8 mouse cellular contexts compared by ENCODE assay signal in genomic region chr11:70212896-70213295, GRCm38 (mm10). TPM values are rescaled to one million over a fixed set of nuclear protein-coding genes. Genes with fewer than 3 reads are reported as not detected.
A peak's percentile ranks its signal among the peaks of the same experiment; 100 is the strongest.
DNase-seq lines count a peak whose midpoint lies in the region; ATAC-seq and TF ChIP-seq lines count a peak whose summit lies in the region.

No protein-coding gene starts in this region.

- peak; percentile 73 for DNase-seq in cerebellum, adult 11 months
- DNase-seq in testis, postnatal 14 days (ENCODE audit: low spot score): no peak
- DNase-seq in limb, embryonic 14.5 days (ENCODE audit: low spot score): peak; percentile 75
- peak; percentile 75 for DNase-seq in retina, embryonic 14.5 days (ENCODE audit: low spot score)

- H3K9ac ChIP-seq in intestine, embryonic 16.5 days (ENCODE audit: low read depth, low read length): no peak overlapping the region
- no peak overlapping the region for H3K9ac ChIP-seq in limb, embryonic 14.5 days (ENCODE audit: low read depth, low read length, severe bottlenecking)

- 8% methylated on average over 9 of the region's 9 CpGs for WGBS in intestine, embryonic 16.5 days
- WGBS in limb, embryonic 14.5 days: 10% methylated on average over 9 of the region's 9 CpGs

- ATAC-seq in cerebellum, adult (ENCODE audit: insufficient number of reproducible peaks, low FRiP score, low TSS enrichment): no peak
- ATAC-seq in intestine, embryonic 16.5 days: peak; percentile 43
- peak; percentile 35; the same call in 1 of the 2 replicates for ATAC-seq in limb, embryonic 14.5 days (ENCODE audit: low FRiP score, low read depth)

- no peak for TF ChIP-seq POLR2A in testis, adult 2 months (IDR thresholded peaks at IDR 0.05; ENCODE audit: control insufficient read depth, low read depth, low read length)
- no peak for TF ChIP-seq POLR2A in cortical plate, adult 2 months (IDR thresholded peaks at IDR 0.05; ENCODE audit: extremely low read depth, insufficient read depth, low read length)
- TF ChIP-seq POLR2A in limb, embryonic 14.5 days (IDR thresholded peaks at IDR 0.05; ENCODE audit: borderline replicate concordance, extremely low read depth, insufficient read depth, insufficient read length): no peak

- peaks cover 22% of the 10 kb centered on the region for H3K4me1 ChIP-seq in testis, adult 2 months (ENCODE audit: control insufficient read depth, insufficient read depth, low read length)
- no peaks in the 10 kb centered on the region; the same call in 1 of the 2 replicates for H3K4me1 ChIP-seq in cortical plate, adult 2 months (ENCODE audit: control insufficient read depth, insufficient read depth, low read length)
- peaks cover 11% of the 10 kb centered on the region for H3K4me1 ChIP-seq in intestine, embryonic 16.5 days (ENCODE audit: control insufficient read depth, insufficient read depth, low read length)
- peaks cover 12% of the 10 kb centered on the region for H3K4me1 ChIP-seq in limb, embryonic 14.5 days (ENCODE audit: control insufficient read depth, insufficient read depth, low read length)

- 0 out of 2 replicates have a peak overlapping the region, but pooled peaks have one; percentile 3 for H3K27ac ChIP-seq in testis, adult 2 months (ENCODE audit: control insufficient read depth, insufficient read depth, low read depth, low read length)
- no peak overlapping the region for H3K27ac ChIP-seq in cortical plate, adult 2 months (ENCODE audit: insufficient read depth, low read length)
- H3K27ac ChIP-seq in intestine, embryonic 16.5 days (ENCODE audit: low read length): no peak overlapping the region
- no peak overlapping the region for H3K27ac ChIP-seq in limb, embryonic 14.5 days (replicated peaks; ENCODE audit: low read depth, low read length)

- no peaks in the 10 kb centered on the region for H3K36me3 ChIP-seq in testis, adult 2 months (ENCODE audit: control insufficient read depth, insufficient read depth, low read length)
- no peaks in the 10 kb centered on the region for H3K36me3 ChIP-seq in intestine, embryonic 16.5 days (ENCODE audit: control insufficient read depth, insufficient read depth, low read length)
- H3K36me3 ChIP-seq in limb, embryonic 14.5 days (ENCODE audit: control insufficient read depth, insufficient read depth, low read length): peaks cover 6% of the 10 kb centered on the region

- H3K9me3 ChIP-seq in intestine, embryonic 16.5 days (ENCODE audit: control insufficient read depth, low read length): no peaks in the 10 kb centered on the region
- no peaks in the 10 kb centered on the region for H3K9me3 ChIP-seq in limb, embryonic 14.5 days (ENCODE audit: control insufficient read depth, low read length)

- no peak for TF ChIP-seq CTCF in testis, adult 2 months (IDR thresholded peaks at IDR 0.05; ENCODE audit: control insufficient read depth, insufficient read depth, insufficient replicate concordance, low read depth, low read length)
- TF ChIP-seq CTCF in cortical plate, adult 2 months (IDR thresholded peaks at IDR 0.05; ENCODE audit: extremely low read depth, insufficient read depth, low read length): peak; percentile 79

- H3K4me2 ChIP-seq in intestine, embryonic 16.5 days (ENCODE audit: low read depth, low read length): peak overlapping the region; percentile 65; the same call in 1 of the 2 replicates
- no peak overlapping the region for H3K4me2 ChIP-seq in limb, embryonic 14.5 days (replicated peaks; ENCODE audit: low read depth, low read length, severe bottlenecking)

- H3K4me3 ChIP-seq in testis, adult 2 months (ENCODE audit: control insufficient read depth, low read depth, low read length): no peak overlapping the region
- H3K4me3 ChIP-seq in cortical plate, adult 2 months (ENCODE audit: insufficient read depth, low read length): no peak overlapping the region
- no peak overlapping the region for H3K4me3 ChIP-seq in intestine, embryonic 16.5 days (ENCODE audit: low read length)
- H3K4me3 ChIP-seq in limb, embryonic 14.5 days (replicated peaks; ENCODE audit: low read length): no peak overlapping the region

- no peaks in the 10 kb centered on the region for H3K27me3 ChIP-seq in testis, adult 2 months (ENCODE audit: control insufficient read depth, insufficient read depth, low read length)
- H3K27me3 ChIP-seq in intestine, embryonic 16.5 days (replicated peaks; ENCODE audit: control insufficient read depth, insufficient read depth, low read length): peaks cover 26% of the 10 kb centered on the region
- H3K27me3 ChIP-seq in limb, embryonic 14.5 days (ENCODE audit: control insufficient read depth, insufficient read depth, low read length): peaks cover 39% of the 10 kb centered on the region

RNA-seq across cellular contexts. Expression of gene Slc16a11, which starts 0.3 kb away (rescaled TPM):
- 2.3 and 3.0 TPM in 2 replicates for polyA plus RNA-seq in testis, adult 2 months (2012; rRNA removed)
- 57.4 and 62.1 TPM in 2 replicates for polyA plus RNA-seq in cortical plate, adult 2 months (2012; rRNA removed)
- 2.7 TPM in 2 replicates for polyA plus RNA-seq in intestine, embryonic 16.5 days (2015; fragmentation: Nextera tagmentation; extraction: Ambion mirVana)
- polyA plus RNA-seq in limb, embryonic 14.5 days (2012; rRNA removed): 0.79 and 1.3 TPM in 2 replicates
- polyA plus RNA-seq in limb, embryonic 14.5 days (2014; fragmentation: Nextera tagmentation; extraction: Ambion mirVana): 0.21 and 0.47 TPM in 2 replicates

RNA-seq across cellular contexts. Expression of gene Slc16a13, which starts 8.0 kb away (rescaled TPM):
- polyA plus RNA-seq in testis, adult 2 months (2012; rRNA removed): 2.2 and 3.3 TPM in 2 replicates
- polyA plus RNA-seq in cortical plate, adult 2 months (2012; rRNA removed): 6.2 and 6.3 TPM in 2 replicates
- 15.9 and 18.0 TPM in 2 replicates for polyA plus RNA-seq in intestine, embryonic 16.5 days (2015; fragmentation: Nextera tagmentation; extraction: Ambion mirVana)
- 9.3 and 11.1 TPM in 2 replicates for polyA plus RNA-seq in limb, embryonic 14.5 days (2012; rRNA removed)
- polyA plus RNA-seq in limb, embryonic 14.5 days (2014; fragmentation: Nextera tagmentation; extraction: Ambion mirVana): 9.2 and 9.6 TPM in 2 replicates

RNA-seq across cellular contexts. Expression of gene Bcl6b, which starts 16.7 kb away (rescaled TPM):
- polyA plus RNA-seq in testis, adult 2 months (2012; rRNA removed): 1.9 and 2.3 TPM in 2 replicates
- polyA plus RNA-seq in cortical plate, adult 2 months (2012; rRNA removed): 1.2 and 1.4 TPM in 2 replicates
- polyA plus RNA-seq in intestine, embryonic 16.5 days (2015; fragmentation: Nextera tagmentation; extraction: Ambion mirVana): 10.3 and 10.4 TPM in 2 replicates
- 11.2 and 12.2 TPM in 2 replicates for polyA plus RNA-seq in limb, embryonic 14.5 days (2012; rRNA removed)
- 11.7 and 12.2 TPM in 2 replicates for polyA plus RNA-seq in limb, embryonic 14.5 days (2014; fragmentation: Nextera tagmentation; extraction: Ambion mirVana)

RNA-seq across cellular contexts. Expression of gene 0610010K14Rik, which starts 24.8 kb away (rescaled TPM):
- 26.6 and 27.7 TPM in 2 replicates for polyA plus RNA-seq in testis, adult 2 months (2012; rRNA removed)
- polyA plus RNA-seq in cortical plate, adult 2 months (2012; rRNA removed): 65.5 and 68.4 TPM in 2 replicates
- polyA plus RNA-seq in intestine, embryonic 16.5 days (2015; fragmentation: Nextera tagmentation; extraction: Ambion mirVana): 118 and 129 TPM in 2 replicates
- polyA plus RNA-seq in limb, embryonic 14.5 days (2012; rRNA removed): 167 and 171 TPM in 2 replicates
- polyA plus RNA-seq in limb, embryonic 14.5 days (2014; fragmentation: Nextera tagmentation; extraction: Ambion mirVana): 178 and 193 TPM in 2 replicates

RNA-seq across cellular contexts. Expression of gene Gm21988, which starts 26.7 kb away (rescaled TPM):
- polyA plus RNA-seq in testis, adult 2 months (2012; rRNA removed): 3.4 and 3.7 TPM in 2 replicates
- 10.0 and 10.4 TPM in 2 replicates for polyA plus RNA-seq in cortical plate, adult 2 months (2012; rRNA removed)
- 9.9 and 10.7 TPM in 2 replicates for polyA plus RNA-seq in intestine, embryonic 16.5 days (2015; fragmentation: Nextera tagmentation; extraction: Ambion mirVana)
- 15.1 and 15.7 TPM in 2 replicates for polyA plus RNA-seq in limb, embryonic 14.5 days (2012; rRNA removed)
- polyA plus RNA-seq in limb, embryonic 14.5 days (2014; fragmentation: Nextera tagmentation; extraction: Ambion mirVana): 12.9 and 13.1 TPM in 2 replicates

Comparison
In these comparisons a context has a peak if more than half of its experiments do, and no peak if none do; other contexts are left out.
1. RNA of gene Slc16a11, which starts 0.3 kb away (polyA plus RNA-seq): 57.4 to 62.1 TPM in cortical plate, adult 2 months; 2.7 TPM in intestine, embryonic 16.5 days, 2.3 to 3.0 TPM in testis, adult 2 months and 0.21 to 1.3 TPM in limb, embryonic 14.5 days; every median in the first group is over 10 times any median in the second.